Mouse (Mus musculus) G1E (cell line): ENCODE data around the gene Entpd4b. TPM values are rescaled to one million over a fixed set of nuclear protein-coding genes. Genes with fewer than 3 reads are reported as not detected.
A peak's percentile ranks its signal among the peaks of the same experiment; 100 is the strongest.
"Not testable (repeated sequence)": the region's sequence is repeated elsewhere in the genome, so short reads cannot be mapped to it uniquely, and the experiment has no call there.

Experiments used
- ATAC-seq: 2 replicates; pipeline ENCODE4 v1.8.0; 2016; ENCODE audit warnings: mild to moderate bottlenecking; ENCODE audit not compliant: insufficient number of reproducible peaks, poor library complexity, low FRiP score, severe bottlenecking; ENCODE audit errors: extremely low read depth
- DNase-seq: peaks from one replicate; pipeline ENCODE4 v3.0.0; 2012; ENCODE audit warnings: low spot score
- H3K27me3 ChIP-seq: 2 replicates; pipeline ENCODE4 v1.6.1; 2012; ENCODE audit warnings: mild to moderate bottlenecking, low read length, inconsistent platforms; ENCODE audit not compliant: insufficient read depth
- H3K36me3 ChIP-seq: replicated peaks from 2 replicates; pipeline ENCODE3; 2012; ENCODE audit warnings: mild to moderate bottlenecking, inconsistent platforms
- H3K4me1 ChIP-seq: 2 replicates; pipeline ENCODE4 v1.6.1; 2012; ENCODE audit warnings: low read depth, low read length, inconsistent platforms, mixed read lengths; ENCODE audit not compliant: insufficient read depth
- H3K4me3 ChIP-seq: 2 replicates; pipeline ENCODE4 v1.5.1; 2012; ENCODE audit warnings: low read depth, mild to moderate bottlenecking, inconsistent platforms, low read length, moderate library complexity, mixed read lengths
- H3K9me3 ChIP-seq: replicated peaks from 2 replicates; pipeline ENCODE4 v1.6.1; 2012; ENCODE audit warnings: inconsistent platforms
- polyA plus RNA-seq: library from polyadenylated mRNA; stranded (reverse); fragments of >175 nt; gene quantifications from 2 replicates; pipeline ENCODE4 v1.2.3, GENCODE M21; 2012
- total RNA-seq, 2 experiments: library from RNA; stranded (forward) in 1 of 2; stranded (reverse) in 1 of 2; fragments of 200-1000 nt in 1 of 2; fragments of >200 nt in 1 of 2; fragmentation: Nextera tagmentation in 1 of 2; gene quantifications; 2 replicates each; pipeline ENCODE4 v1.2.3; 2014 to 2017

Entpd4b gene
- total RNA-seq (2014; fragmentation: Nextera tagmentation), result 8.2 and 8.5 TPM in 2 replicates
- 6.1 and 6.8 TPM in 2 replicates for total RNA-seq (2017)
- 1.7 and 2.1 TPM in 2 replicates for polyA plus RNA-seq

DNA sequence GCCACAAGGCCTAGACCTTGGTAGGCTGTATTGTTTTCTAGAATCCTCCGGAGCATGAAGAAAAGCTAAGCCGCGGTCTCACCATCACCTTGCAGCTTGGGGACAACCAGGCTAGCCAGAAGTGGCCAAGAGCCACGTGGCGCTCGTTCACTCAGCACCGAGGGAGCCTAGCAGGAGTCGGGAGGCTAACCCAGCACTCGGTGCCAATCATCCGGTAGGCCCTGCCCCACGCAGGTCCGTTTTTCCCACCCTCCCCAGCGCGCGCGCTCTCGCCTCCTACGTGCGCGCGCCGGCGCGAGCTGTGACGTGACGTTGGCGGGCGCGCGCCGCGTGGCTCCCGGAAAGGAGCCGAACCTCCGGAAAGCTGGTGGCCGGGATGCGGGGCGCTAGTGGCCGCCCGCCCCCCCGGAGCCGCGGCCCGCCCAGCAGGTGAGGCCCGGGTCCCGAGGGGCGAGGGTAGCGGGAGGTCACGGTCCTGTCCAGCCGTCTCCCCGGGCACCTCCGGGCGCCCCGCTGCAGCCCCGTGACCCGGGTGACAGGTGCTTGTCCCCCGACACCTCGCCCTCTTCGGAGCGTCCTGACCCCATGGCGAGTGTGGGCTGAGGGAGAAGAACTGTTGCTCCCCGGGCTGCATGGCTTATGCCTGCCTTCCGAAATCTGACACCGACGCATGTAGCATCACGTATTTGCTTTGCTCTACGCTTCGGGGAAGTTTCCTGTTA lies at the start of gene Entpd4b:
TSS of gene Entpd4b (plus strand) at position 315 of the 722 bp plus-strand sequence.
- H3K4me1 ChIP-seq, DNase-seq, H3K27me3 ChIP-seq, H3K4me3 ChIP-seq, H3K36me3 ChIP-seq, H3K9me3 ChIP-seq: not testable (repeated sequence)
- peak; percentile 96 for ATAC-seq

DNA sequence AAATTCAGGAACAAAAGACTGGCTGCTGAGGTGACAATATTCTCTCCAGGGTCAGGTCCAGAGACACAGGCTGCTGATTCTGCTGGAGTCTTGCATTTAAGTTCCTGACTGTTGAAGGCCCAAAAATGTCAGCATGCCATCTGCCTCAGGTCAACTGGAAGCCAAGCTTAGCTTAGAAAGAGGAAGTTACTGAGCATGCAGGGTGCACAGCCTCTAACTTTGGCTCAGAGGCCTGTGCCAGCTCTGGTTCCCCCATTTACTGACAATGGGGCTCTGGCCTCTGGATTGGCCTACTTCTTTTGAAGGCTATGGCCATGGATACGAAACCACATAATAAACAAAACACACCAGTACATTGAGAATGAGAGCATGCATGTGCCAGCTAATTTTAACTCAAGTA lies 48.2 kb upstream of the Entpd4b start:
- H3K9me3 ChIP-seq, DNase-seq, H3K4me1 ChIP-seq, H3K27me3 ChIP-seq, H3K4me3 ChIP-seq, H3K36me3 ChIP-seq: not testable (repeated sequence)
- peak; percentile 36 for ATAC-seq

DNA sequence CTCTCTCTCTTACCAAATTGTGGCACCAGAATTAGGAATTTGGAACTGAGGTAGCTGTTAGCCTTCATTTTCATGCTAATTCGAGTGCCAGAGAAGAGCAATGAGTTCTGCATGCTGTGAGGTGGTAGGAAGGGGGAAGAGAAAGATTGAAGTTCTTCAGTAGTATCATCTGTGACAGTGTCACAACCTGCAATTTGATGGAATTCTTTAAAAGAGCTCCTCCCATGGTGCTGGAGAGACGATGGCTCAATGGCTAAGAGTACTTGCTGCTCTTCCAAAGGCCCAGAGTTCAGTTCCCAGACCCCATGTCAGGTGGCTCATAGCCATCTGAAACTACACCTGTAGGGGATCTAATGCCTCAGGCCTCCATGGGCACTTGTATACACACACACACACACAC lies 42.8 kb upstream of the Entpd4b start, which contains the start of gene Gm27179:
TSS of gene Gm27179 (minus strand) at position 101 of the 400 bp plus-strand sequence.
- H3K9me3 ChIP-seq, ATAC-seq, DNase-seq, H3K36me3 ChIP-seq, H3K4me1 ChIP-seq, H3K27me3 ChIP-seq, H3K4me3 ChIP-seq: not testable (repeated sequence)

DNA sequence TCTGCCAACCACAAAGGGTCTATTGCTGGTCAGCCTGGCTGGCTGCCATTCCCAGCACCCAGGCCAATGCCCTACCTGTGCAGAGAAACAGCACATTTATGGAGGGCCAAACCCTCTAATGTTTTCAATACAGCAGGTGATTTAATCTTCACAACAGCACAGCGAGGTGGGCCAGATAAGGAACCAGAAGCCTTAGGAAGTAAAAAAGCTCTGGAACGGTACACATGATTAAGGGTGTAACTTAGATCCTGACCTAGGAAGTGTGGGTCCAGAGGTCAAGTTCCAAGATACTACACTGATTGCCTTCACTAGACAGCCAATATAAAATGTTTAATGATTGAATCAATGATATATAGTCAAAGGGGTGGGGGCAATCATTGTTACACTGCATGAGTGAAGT lies 34.4 kb upstream of the Entpd4b start:
- ATAC-seq, H3K4me1 ChIP-seq, DNase-seq, H3K36me3 ChIP-seq, H3K4me3 ChIP-seq, H3K27me3 ChIP-seq, H3K9me3 ChIP-seq: not testable (repeated sequence)

GRCm38 (mm10) chr14:69523001-69523400 lies 32.2 kb upstream of the Entpd4b start:
- H3K4me1 ChIP-seq, DNase-seq, H3K36me3 ChIP-seq, H3K27me3 ChIP-seq, H3K4me3 ChIP-seq, H3K9me3 ChIP-seq: not testable (repeated sequence)
- peak; percentile 97 for ATAC-seq

- H3K36me3 ChIP-seq, ATAC-seq, DNase-seq, H3K9me3 ChIP-seq, H3K4me1 ChIP-seq, H3K4me3 ChIP-seq, H3K27me3 ChIP-seq: not testable (repeated sequence)
These were observed 29.0 kb upstream of the Entpd4b start for GRCm38 (mm10) chr14:69526202-69526601.

DNA sequence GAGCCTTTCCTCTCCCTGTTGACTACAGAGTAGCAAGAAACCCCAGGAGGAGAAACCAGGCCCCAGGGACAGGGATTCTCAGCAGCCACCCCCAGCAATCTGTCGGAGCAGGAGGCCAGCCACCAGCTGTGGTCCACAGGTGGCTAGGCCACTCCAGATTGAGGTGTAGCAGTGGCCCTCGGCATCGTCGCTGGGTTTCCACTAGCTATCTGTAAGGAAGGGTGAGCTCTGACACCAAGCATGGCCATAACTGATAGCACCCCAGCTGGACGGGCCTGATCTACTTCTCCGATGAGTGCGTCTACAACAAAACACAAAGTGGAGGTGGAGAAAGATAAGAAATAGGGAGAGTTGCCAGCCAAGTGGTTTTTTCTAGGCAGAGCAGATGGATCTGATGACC lies 18.7 kb upstream of the Entpd4b start:
- DNase-seq, H3K27me3 ChIP-seq, H3K4me1 ChIP-seq, H3K9me3 ChIP-seq, H3K4me3 ChIP-seq, H3K36me3 ChIP-seq: not testable (repeated sequence)
- ATAC-seq, result peak; percentile 67

DNA sequence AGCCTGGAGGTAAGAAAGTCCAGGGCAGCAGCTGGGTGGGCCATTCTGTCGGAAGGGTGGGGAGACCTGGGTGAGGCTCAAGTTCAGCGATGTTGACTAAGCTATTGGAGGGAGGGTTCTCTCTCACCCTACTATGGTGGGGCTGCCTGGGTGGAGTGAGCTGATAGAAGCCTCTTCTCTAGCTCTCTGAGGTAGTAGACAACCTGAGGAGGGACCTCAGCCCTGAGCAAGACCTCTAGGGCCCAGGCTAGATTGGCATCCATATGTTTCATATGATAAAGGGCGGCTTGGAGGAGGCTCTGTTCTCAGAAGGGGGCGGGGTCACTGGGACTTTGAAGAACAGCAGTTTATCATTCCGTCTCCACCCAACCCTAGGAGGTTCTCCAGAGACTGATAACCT lies 15.1 kb upstream of the Entpd4b start:
- not testable (repeated sequence) for H3K4me1 ChIP-seq, H3K27me3 ChIP-seq, H3K4me3 ChIP-seq, DNase-seq, H3K36me3 ChIP-seq, H3K9me3 ChIP-seq
- peak; percentile 79 for ATAC-seq

- not testable (repeated sequence) for H3K4me3 ChIP-seq, H3K36me3 ChIP-seq, H3K9me3 ChIP-seq, H3K27me3 ChIP-seq, DNase-seq, H3K4me1 ChIP-seq, ATAC-seq
These were observed 12.5 kb upstream of the Entpd4b start for GRCm38 (mm10) chr14:69542695-69543094.

GRCm38 (mm10) chr14:69544033-69544432 lies 11.2 kb upstream of the Entpd4b start:
- H3K4me3 ChIP-seq, H3K36me3 ChIP-seq, ATAC-seq, H3K4me1 ChIP-seq, H3K9me3 ChIP-seq, DNase-seq, H3K27me3 ChIP-seq: not testable (repeated sequence)

- H3K36me3 ChIP-seq, ATAC-seq, H3K4me1 ChIP-seq, H3K9me3 ChIP-seq, H3K27me3 ChIP-seq, DNase-seq, H3K4me3 ChIP-seq: not testable (repeated sequence)
These were observed 10.2 kb upstream of the Entpd4b start for GRCm38 (mm10) chr14:69545052-69545451.

DNA sequence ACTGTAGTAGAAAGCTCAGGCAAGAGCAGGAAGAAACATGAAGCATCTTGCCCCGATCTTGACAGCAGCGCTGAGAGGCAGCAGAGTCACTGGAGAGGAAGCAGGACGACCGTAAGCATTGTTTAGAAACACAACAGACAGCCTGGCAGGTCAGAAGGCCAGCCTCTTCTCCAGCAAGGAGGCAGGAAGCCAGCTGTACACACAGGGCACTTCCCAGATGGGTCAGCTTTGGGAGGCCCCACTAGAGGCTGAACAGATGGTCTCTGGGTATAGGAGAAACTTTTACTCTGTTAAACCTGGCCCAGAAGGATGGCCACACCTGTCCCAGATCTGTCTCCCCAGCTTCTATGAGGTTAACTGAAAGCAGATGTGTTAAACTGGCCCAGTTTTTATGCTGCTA lies 7.9 kb upstream of the Entpd4b start:
- not testable (repeated sequence) for H3K4me1 ChIP-seq, H3K27me3 ChIP-seq, DNase-seq, H3K4me3 ChIP-seq, H3K9me3 ChIP-seq, H3K36me3 ChIP-seq, ATAC-seq
